Mouse (Mus musculus): Measurements from ENCODE around the gene Higd1a. TPM values are rescaled to one million over a fixed set of nuclear protein-coding genes. Genes with fewer than 3 reads are reported as not detected.

The Higd1a gene
- polyA plus RNA-seq, 1 experiment from 2014 or later, result 241 TPM

GRCm38 (mm10) chr9:121856649-121857416 lies 1.3 kb downstream of the Higd1a start:
- 1% methylated on average over 39 of the region's 39 CpGs for WGBS
- peak overlapping the region; percentile 71 for H3K4me2 ChIP-seq

GRCm38 (mm10) chr9:121854246-121854645 lies 3.9 kb downstream of the Higd1a start:
- Histone ChIP-seq H3K9me3 (no peaks in the 10 kb centered on the region), H3K36me3 (0 out of 2 replicates have a peak, but pooled peaks cover 14% of the 10 kb centered on the region), H3K27me3 (replicated peaks) (no peaks in the 10 kb centered on the region), H3K4me1 (0 out of 2 replicates have a peak, but pooled peaks cover 5% of the 10 kb centered on the region), H3K4me2 (no peak overlapping the region), H3K4me3 (replicated peaks) (no peak overlapping the region), H3K9ac (no peak overlapping the region), H3K27ac (no peak overlapping the region)
- ATAC-seq (ENCODE audit: insufficient read depth, low FRiP score, low read depth), result no peak
- 81% methylated on average over 3 of the region's 3 CpGs for WGBS

More at GRCm38 (mm10) chr9:121856649-121857416, 1.3 kb downstream of the Higd1a start:
- H3K9ac ChIP-seq, result peak overlapping the region; percentile 75
- H3K36me3 ChIP-seq, result 0 out of 2 replicates have a peak, but pooled peaks cover 5% of the 10 kb centered on the region
- H3K27ac ChIP-seq, result peak overlapping the region; percentile 99
- 0 out of 2 replicates have a peak, but pooled peaks cover 5% of the 10 kb centered on the region for H3K4me1 ChIP-seq
- ATAC-seq (ENCODE audit: insufficient read depth, low FRiP score, low read depth), result peak; percentile 5; the same call in 1 of the 2 replicates
- peak overlapping the region; percentile 78 for H3K4me3 ChIP-seq (replicated peaks)
- H3K27me3 ChIP-seq (replicated peaks), result no peaks in the 10 kb centered on the region
- H3K9me3 ChIP-seq, result no peaks in the 10 kb centered on the region

- Histone ChIP-seq H3K4me3 (replicated peaks) (no peak overlapping the region), H3K9me3 (no peaks in the 10 kb centered on the region), H3K27me3 (replicated peaks) (no peaks in the 10 kb centered on the region), H3K9ac (no peak overlapping the region), H3K36me3 (0 out of 2 replicates have a peak, but pooled peaks cover 14% of the 10 kb centered on the region), H3K27ac (no peak overlapping the region), H3K4me2 (no peak overlapping the region), H3K4me1 (no peaks in the 10 kb centered on the region)
- WGBS, result 68% methylated on average over 5 of the region's 5 CpGs
- ATAC-seq (ENCODE audit: insufficient read depth, low FRiP score, low read depth), result no peak
Measured at GRCm38 (mm10) chr9:121847842-121848241, 10.3 kb downstream of the Higd1a start.

GRCm38 (mm10) chr9:121847138-121847537 lies 11.0 kb downstream of the Higd1a start:
- H3K4me2 ChIP-seq, result no peak overlapping the region
- no peaks in the 10 kb centered on the region for H3K9me3 ChIP-seq
- WGBS, result 96% methylated on average over 4 of the region's 4 CpGs
- H3K9ac ChIP-seq, result no peak overlapping the region
- no peak overlapping the region for H3K4me3 ChIP-seq (replicated peaks)
- H3K27me3 ChIP-seq (replicated peaks), result no peaks in the 10 kb centered on the region
- H3K4me1 ChIP-seq, result no peaks in the 10 kb centered on the region
- H3K36me3 ChIP-seq, result 0 out of 2 replicates have a peak, but pooled peaks cover 14% of the 10 kb centered on the region
- no peak overlapping the region for H3K27ac ChIP-seq
- no peak for ATAC-seq (ENCODE audit: insufficient read depth, low FRiP score, low read depth)

- 41% methylated on average over 10 of the region's 10 CpGs for WGBS
- H3K4me3 ChIP-seq (replicated peaks), result no peak overlapping the region
- H3K27me3 ChIP-seq (replicated peaks), result no peaks in the 10 kb centered on the region
- no peak overlapping the region for H3K9ac ChIP-seq
- no peak overlapping the region for H3K4me2 ChIP-seq
- H3K36me3 ChIP-seq, result 0 out of 2 replicates have a peak, but pooled peaks cover 11% of the 10 kb centered on the region
- no peak overlapping the region for H3K27ac ChIP-seq
- H3K9me3 ChIP-seq, result no peaks in the 10 kb centered on the region
- H3K4me1 ChIP-seq, result no peaks in the 10 kb centered on the region
- no peak for ATAC-seq (ENCODE audit: insufficient read depth, low FRiP score, low read depth)
Measured at GRCm38 (mm10) chr9:121846526-121847118, 11.5 kb downstream of the Higd1a start.

GRCm38 (mm10) chr9:121842914-121843313 lies 15.2 kb downstream of the Higd1a start:
- Histone ChIP-seq H3K27ac (no peak overlapping the region), H3K4me1 (peaks cover 4% of the 10 kb centered on the region; the same call in 1 of the 2 replicates), H3K4me3 (replicated peaks) (no peak overlapping the region), H3K9me3 (no peaks in the 10 kb centered on the region), H3K36me3 (no peaks in the 10 kb centered on the region), H3K9ac (no peak overlapping the region), H3K27me3 (replicated peaks) (no peaks in the 10 kb centered on the region), H3K4me2 (no peak overlapping the region)
- 90% methylated on average over 2 of the region's 2 CpGs for WGBS
- ATAC-seq (ENCODE audit: insufficient read depth, low FRiP score, low read depth), result no peak

GRCm38 (mm10) chr9:121839622-121839965 lies 18.6 kb downstream of the Higd1a start:
- peaks cover 4% of the 10 kb centered on the region; the same call in 1 of the 2 replicates for H3K4me1 ChIP-seq
- ATAC-seq (ENCODE audit: insufficient read depth, low FRiP score, low read depth), result peak; percentile 11; the same call in 1 of the 2 replicates
- no peaks in the 10 kb centered on the region for H3K36me3 ChIP-seq
- no peak overlapping the region for H3K27ac ChIP-seq
- WGBS, result 34% methylated on average over 7 of the region's 7 CpGs
- H3K4me2 ChIP-seq, result peak overlapping the region; percentile 91
- peak overlapping the region; percentile 46 for H3K4me3 ChIP-seq (replicated peaks)
- H3K9ac ChIP-seq, result 0 out of 2 replicates have a peak overlapping the region, but pooled peaks have one; percentile 25
- H3K9me3 ChIP-seq, result no peaks in the 10 kb centered on the region
- no peaks in the 10 kb centered on the region for H3K27me3 ChIP-seq (replicated peaks)

GRCm38 (mm10) chr9:121838829-121839621 lies 19.1 kb downstream of the Higd1a start, which contains the start of gene Ccdc13:
Ccdc13 (minus strand) TSS chr9:121839461.
- Histone ChIP-seq H3K27ac (no peak within 1 kb of the TSS), H3K9me3 (no peaks in the 10 kb centered on the region), H3K4me2 (peak within 1 kb of the TSS; percentile 91), H3K4me1 (peaks cover 4% of the 10 kb centered on the region; the same call in 1 of the 2 replicates), H3K9ac (peak within 1 kb of the TSS; percentile 25), H3K27me3 (replicated peaks) (no peaks in the 10 kb centered on the region), H3K36me3 (no peaks in the 10 kb centered on the region), H3K4me3 (replicated peaks) (peak within 1 kb of the TSS; percentile 46)
- 5% methylated on average over 61 of the region's 61 CpGs for WGBS
- peak; percentile 80 for ATAC-seq (ENCODE audit: insufficient read depth, low FRiP score, low read depth)

- Histone ChIP-seq H3K4me3 (replicated peaks) (no peak overlapping the region), H3K9ac (no peak overlapping the region), H3K4me2 (no peak overlapping the region), H3K36me3 (no peaks in the 10 kb centered on the region), H3K27ac (no peak overlapping the region), H3K4me1 (peaks cover 4% of the 10 kb centered on the region; the same call in 1 of the 2 replicates), H3K27me3 (replicated peaks) (no peaks in the 10 kb centered on the region), H3K9me3 (no peaks in the 10 kb centered on the region)
- 88% methylated on average over 6 of the region's 6 CpGs for WGBS
- ATAC-seq (ENCODE audit: insufficient read depth, low FRiP score, low read depth), result no peak
Measured at GRCm38 (mm10) chr9:121838008-121838407, 20.2 kb downstream of the Higd1a start.

- Histone ChIP-seq H3K27me3 (replicated peaks) (no peaks in the 10 kb centered on the region), H3K4me2 (no peak overlapping the region), H3K27ac (no peak overlapping the region), H3K4me3 (replicated peaks) (no peak overlapping the region), H3K9me3 (no peaks in the 10 kb centered on the region), H3K9ac (no peak overlapping the region), H3K4me1 (peaks cover under 1% of the 10 kb centered on the region; the same call in 1 of the 2 replicates), H3K36me3 (no peaks in the 10 kb centered on the region)
- WGBS, result 83% methylated on average over 11 of the region's 11 CpGs
- no peak for ATAC-seq (ENCODE audit: insufficient read depth, low FRiP score, low read depth)
Measured at GRCm38 (mm10) chr9:121833825-121834224, 24.3 kb downstream of the Higd1a start.

- Histone ChIP-seq H3K4me3 (replicated peaks) (no peak overlapping the region), H3K9me3 (no peaks in the 10 kb centered on the region), H3K27me3 (replicated peaks) (no peaks in the 10 kb centered on the region), H3K4me1 (no peaks in the 10 kb centered on the region), H3K27ac (no peak overlapping the region), H3K36me3 (no peaks in the 10 kb centered on the region), H3K4me2 (no peak overlapping the region), H3K9ac (no peak overlapping the region)
- no peak for ATAC-seq (ENCODE audit: insufficient read depth, low FRiP score, low read depth)
- WGBS, result 28% methylated on average over 6 of the region's 6 CpGs
Measured at GRCm38 (mm10) chr9:121830956-121831293, 27.2 kb downstream of the Higd1a start.
